Mouse (Mus musculus): ENCODE results near the gene Hps3. TPM values are rescaled to one million over a fixed set of nuclear protein-coding genes. Genes with fewer than 3 reads are reported as not detected.
A peak's percentile ranks its signal among the peaks of the same experiment; 100 is the strongest.
"Not testable (repeated sequence)": the region's sequence is repeated elsewhere in the genome, so short reads cannot be mapped to it uniquely, and the experiment has no call there.

The Hps3 gene
- polyA plus RNA-seq, 1 experiment, result 58.4 TPM

GRCm38 (mm10) chr3:20026481-20026880 is 8.6 kb downstream of the Hps3 start:
- TF ChIP-seq POLR2A (IDR thresholded peaks at IDR 0.05; ENCODE audit: low read depth, low read length) (no peak), CTCF (IDR thresholded peaks at IDR 0.05; ENCODE audit: extremely low read depth, insufficient read depth, insufficient read length, insufficient replicate concordance) (no peak)
- H3K27me3 ChIP-seq (ENCODE audit: control insufficient read depth, insufficient read depth, low read length), result no peaks in the 10 kb centered on the region
- no peak for DNase-seq (ENCODE audit: low read depth in 1 of 2, low spot score in 2 of 2)
- H3K36me3 ChIP-seq (ENCODE audit: control insufficient read depth, insufficient read depth, low read length), result peaks cover 22% of the 10 kb centered on the region
- H3K27ac ChIP-seq (ENCODE audit: insufficient read depth, low read length), result peak overlapping the region; percentile 79
- H3K4me1 ChIP-seq (ENCODE audit: control insufficient read depth, insufficient read depth, insufficient read length), result peaks cover 14% of the 10 kb centered on the region; the same call in 1 of the 2 replicates
- no peak overlapping the region for H3K4me3 ChIP-seq (ENCODE audit: extremely low read depth, insufficient read depth, insufficient read length)

GRCm38 (mm10) chr3:20023832-20024231 is 11.3 kb downstream of the Hps3 start:
- peaks cover 14% of the 10 kb centered on the region; the same call in 1 of the 2 replicates for H3K4me1 ChIP-seq (ENCODE audit: control insufficient read depth, insufficient read depth, insufficient read length)
- no peaks in the 10 kb centered on the region for H3K27me3 ChIP-seq (ENCODE audit: control insufficient read depth, insufficient read depth, low read length)
- no peak for DNase-seq (ENCODE audit: low read depth in 1 of 2, low spot score in 2 of 2)
- H3K36me3 ChIP-seq (ENCODE audit: control insufficient read depth, insufficient read depth, low read length), result peaks cover 28% of the 10 kb centered on the region
- H3K27ac ChIP-seq (ENCODE audit: insufficient read depth, low read length), result no peak overlapping the region
- no peak for TF ChIP-seq POLR2A (IDR thresholded peaks at IDR 0.05; ENCODE audit: low read depth, low read length)
- TF ChIP-seq CTCF (IDR thresholded peaks at IDR 0.05; ENCODE audit: extremely low read depth, insufficient read depth, insufficient read length, insufficient replicate concordance), result no peak
- H3K4me3 ChIP-seq (ENCODE audit: extremely low read depth, insufficient read depth, insufficient read length), result no peak overlapping the region
- WGBS, result 100% methylated on average over 1 of the region's 1 CpGs

GRCm38 (mm10) chr3:20018076-20018475 is 17.0 kb downstream of the Hps3 start:
- Histone ChIP-seq H3K36me3 (ENCODE audit: control insufficient read depth, insufficient read depth, low read length) (peaks cover 40% of the 10 kb centered on the region), H3K4me1 (ENCODE audit: control insufficient read depth, insufficient read depth, insufficient read length) (no peaks in the 10 kb centered on the region)

GRCm38 (mm10) chr3:20014454-20014853 is 20.7 kb downstream of the Hps3 start:
- H3K4me3 ChIP-seq (ENCODE audit: extremely low read depth, insufficient read depth, insufficient read length), result no peak overlapping the region
- H3K36me3 ChIP-seq (ENCODE audit: control insufficient read depth, insufficient read depth, low read length), result peaks cover 46% of the 10 kb centered on the region
- TF ChIP-seq CTCF (IDR thresholded peaks at IDR 0.05; ENCODE audit: extremely low read depth, insufficient read depth, insufficient read length, insufficient replicate concordance) (no peak), POLR2A (IDR thresholded peaks at IDR 0.05; ENCODE audit: low read depth, low read length) (no peak)
- no peak overlapping the region for H3K27ac ChIP-seq (ENCODE audit: insufficient read depth, low read length)
- H3K4me1 ChIP-seq (ENCODE audit: control insufficient read depth, insufficient read depth, insufficient read length), result no peaks in the 10 kb centered on the region
- 100% methylated on average over 2 of the region's 2 CpGs for WGBS
- no peaks in the 10 kb centered on the region for H3K27me3 ChIP-seq (ENCODE audit: control insufficient read depth, insufficient read depth, low read length)
- no peak for DNase-seq (ENCODE audit: low read depth in 1 of 2, low spot score in 2 of 2)

More at GRCm38 (mm10) chr3:20018076-20018475, 17.0 kb downstream of the Hps3 start:
- Histone ChIP-seq H3K27ac (ENCODE audit: insufficient read depth, low read length) (no peak overlapping the region; the same call in 1 of the 2 replicates), H3K4me3 (ENCODE audit: extremely low read depth, insufficient read depth, insufficient read length) (no peak overlapping the region), H3K27me3 (ENCODE audit: control insufficient read depth, insufficient read depth, low read length) (no peaks in the 10 kb centered on the region)
- no peak for TF ChIP-seq CTCF (IDR thresholded peaks at IDR 0.05; ENCODE audit: extremely low read depth, insufficient read depth, insufficient read length, insufficient replicate concordance)
- TF ChIP-seq POLR2A (IDR thresholded peaks at IDR 0.05; ENCODE audit: low read depth, low read length), result no peak
- 87% methylated on average over 8 of the region's 8 CpGs for WGBS
- no peak for DNase-seq (ENCODE audit: low read depth in 1 of 2, low spot score in 2 of 2)

- not testable (repeated sequence) for DNase-seq (ENCODE audit: low read depth in 1 of 2, low spot score in 2 of 2)
Observed at GRCm38 (mm10) chr3:20010905-20011304, 24.2 kb downstream of the Hps3 start.

GRCm38 (mm10) chr3:20010464-20010863 is 24.7 kb downstream of the Hps3 start:
- DNase-seq (ENCODE audit: low read depth in 1 of 2, low spot score in 2 of 2), result no peak
- TF ChIP-seq POLR2A (IDR thresholded peaks at IDR 0.05; ENCODE audit: low read depth, low read length) (no peak), CTCF (IDR thresholded peaks at IDR 0.05; ENCODE audit: extremely low read depth, insufficient read depth, insufficient read length, insufficient replicate concordance) (no peak)
- Histone ChIP-seq H3K4me3 (ENCODE audit: extremely low read depth, insufficient read depth, insufficient read length) (no peak overlapping the region), H3K4me1 (ENCODE audit: control insufficient read depth, insufficient read depth, insufficient read length) (no peaks in the 10 kb centered on the region), H3K27ac (ENCODE audit: insufficient read depth, low read length) (no peak overlapping the region), H3K27me3 (ENCODE audit: control insufficient read depth, insufficient read depth, low read length) (no peaks in the 10 kb centered on the region), H3K36me3 (ENCODE audit: control insufficient read depth, insufficient read depth, low read length) (peaks cover 40% of the 10 kb centered on the region)
- 94% methylated on average over 9 of the region's 9 CpGs for WGBS

More at GRCm38 (mm10) chr3:20010905-20011304, 24.2 kb downstream of the Hps3 start:
- not testable (repeated sequence) for H3K27ac ChIP-seq (ENCODE audit: insufficient read depth, low read length); H3K4me3 ChIP-seq (ENCODE audit: extremely low read depth, insufficient read depth, insufficient read length); H3K4me1 ChIP-seq (ENCODE audit: control insufficient read depth, insufficient read depth, insufficient read length); H3K27me3 ChIP-seq (ENCODE audit: control insufficient read depth, insufficient read depth, low read length)
- 94% methylated on average over 7 of the region's 7 CpGs for WGBS
- peaks cover 44% of the 10 kb centered on the region for H3K36me3 ChIP-seq (ENCODE audit: control insufficient read depth, insufficient read depth, low read length)

GRCm38 (mm10) chr3:20007759-20008158 is 27.4 kb downstream of the Hps3 start:
- 93% methylated on average over 5 of the region's 5 CpGs for WGBS
- Histone ChIP-seq H3K4me3 (ENCODE audit: extremely low read depth, insufficient read depth, insufficient read length) (no peak overlapping the region), H3K27me3 (ENCODE audit: control insufficient read depth, insufficient read depth, low read length) (no peaks in the 10 kb centered on the region), H3K27ac (ENCODE audit: insufficient read depth, low read length) (no peak overlapping the region), H3K4me1 (ENCODE audit: control insufficient read depth, insufficient read depth, insufficient read length) (no peaks in the 10 kb centered on the region), H3K36me3 (ENCODE audit: control insufficient read depth, insufficient read depth, low read length) (peaks cover 36% of the 10 kb centered on the region)
- no peak for TF ChIP-seq CTCF (IDR thresholded peaks at IDR 0.05; ENCODE audit: extremely low read depth, insufficient read depth, insufficient read length, insufficient replicate concordance)
- TF ChIP-seq POLR2A (IDR thresholded peaks at IDR 0.05; ENCODE audit: low read depth, low read length), result no peak
- DNase-seq (ENCODE audit: low read depth in 1 of 2, low spot score in 2 of 2), result no peak

All from spleen, adult 2 months (tissue).